Mouse (Mus musculus): ENCODE measurements at regions not wholly inside any gene's neighbourhood (a gene's known extent, or its start where the extent isn't known, plus 50 kb on each side); places are given as distances from the start of the nearest gene placed in this dataset.
"Not testable (repeated sequence)": the region's sequence is repeated elsewhere in the genome, so short reads cannot be mapped to it uniquely, and the experiment has no call there.

DNA sequence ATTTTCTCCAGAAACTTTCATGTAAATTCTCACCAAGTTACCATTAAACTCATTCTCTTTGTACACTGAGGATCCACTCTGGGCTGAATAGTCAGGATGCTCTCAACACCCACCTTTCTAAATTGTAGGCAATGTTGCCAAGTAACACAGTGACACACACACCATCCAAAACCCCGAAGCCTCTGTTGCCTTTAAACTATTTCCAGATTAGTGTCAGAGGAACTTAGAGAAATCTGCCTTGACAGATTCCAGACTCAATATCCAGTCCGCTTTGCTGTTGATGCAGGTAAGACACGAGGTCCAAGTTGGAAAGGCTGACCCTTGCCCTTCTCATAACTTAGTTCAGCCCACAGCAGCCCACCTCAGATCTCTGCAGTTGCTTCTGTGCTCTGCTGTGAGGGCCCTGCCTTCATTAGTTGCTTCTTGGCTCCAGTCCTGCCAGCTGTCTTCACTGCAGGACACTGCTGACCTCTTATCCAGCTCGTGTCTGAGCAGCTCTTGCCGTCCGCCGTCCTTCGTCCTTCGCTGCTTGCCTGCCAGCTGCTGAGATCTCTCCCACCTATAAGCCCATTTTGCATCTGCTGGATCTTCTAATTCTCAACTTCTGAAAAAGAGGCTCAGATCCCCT, 306.4 kb upstream of the Tbl1xr1 start:
- ATAC-seq (ENCODE audit: extremely low read depth, insufficient number of reproducible peaks, low FRiP score, poor library complexity, severe bottlenecking), result no peak

GRCm38 (mm10) chr3:21771752-21772298, 304.6 kb upstream of the Tbl1xr1 start:
- ATAC-seq (ENCODE audit: extremely low read depth, insufficient number of reproducible peaks, low FRiP score, poor library complexity, severe bottlenecking), result no peak

DNA sequence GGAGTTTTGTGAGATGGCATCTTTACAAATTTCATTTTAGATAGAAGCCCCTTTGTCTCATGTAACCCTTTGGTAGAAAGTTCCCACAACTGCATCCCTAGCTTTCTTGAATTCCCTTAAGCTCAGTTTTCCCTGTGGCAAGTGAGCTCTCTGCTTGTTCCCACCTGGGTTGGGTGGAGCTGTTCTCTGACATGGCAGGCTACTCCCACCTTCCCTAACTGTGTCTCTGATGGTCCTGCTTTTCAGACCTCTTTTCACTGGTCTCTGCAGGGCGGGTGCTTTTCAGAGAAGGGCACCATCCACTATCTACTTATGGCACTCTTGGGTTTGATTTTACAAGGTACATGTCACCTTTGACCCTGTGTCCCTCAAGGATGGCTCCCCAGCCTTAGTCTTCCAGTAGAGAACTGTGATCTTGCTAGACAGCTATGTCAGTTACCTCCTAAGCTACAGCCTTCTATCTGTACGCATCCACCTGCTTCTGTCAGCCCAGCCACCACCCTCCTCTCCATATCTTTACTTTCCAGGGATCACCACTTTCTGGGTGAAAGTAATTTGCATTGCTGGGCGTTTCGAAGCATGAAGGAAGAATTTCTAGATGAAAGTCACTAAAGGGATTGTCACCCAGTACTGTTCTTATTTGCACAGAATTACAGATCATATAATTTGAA, 302.1 kb upstream of the Tbl1xr1 start:
- no peak for ATAC-seq (ENCODE audit: extremely low read depth, insufficient number of reproducible peaks, low FRiP score, poor library complexity, severe bottlenecking)

GRCm38 (mm10) chr3:21778789-21779188, 297.7 kb upstream of the Tbl1xr1 start:
- no peak for ATAC-seq (ENCODE audit: extremely low read depth, insufficient number of reproducible peaks, low FRiP score, poor library complexity, severe bottlenecking)

DNA sequence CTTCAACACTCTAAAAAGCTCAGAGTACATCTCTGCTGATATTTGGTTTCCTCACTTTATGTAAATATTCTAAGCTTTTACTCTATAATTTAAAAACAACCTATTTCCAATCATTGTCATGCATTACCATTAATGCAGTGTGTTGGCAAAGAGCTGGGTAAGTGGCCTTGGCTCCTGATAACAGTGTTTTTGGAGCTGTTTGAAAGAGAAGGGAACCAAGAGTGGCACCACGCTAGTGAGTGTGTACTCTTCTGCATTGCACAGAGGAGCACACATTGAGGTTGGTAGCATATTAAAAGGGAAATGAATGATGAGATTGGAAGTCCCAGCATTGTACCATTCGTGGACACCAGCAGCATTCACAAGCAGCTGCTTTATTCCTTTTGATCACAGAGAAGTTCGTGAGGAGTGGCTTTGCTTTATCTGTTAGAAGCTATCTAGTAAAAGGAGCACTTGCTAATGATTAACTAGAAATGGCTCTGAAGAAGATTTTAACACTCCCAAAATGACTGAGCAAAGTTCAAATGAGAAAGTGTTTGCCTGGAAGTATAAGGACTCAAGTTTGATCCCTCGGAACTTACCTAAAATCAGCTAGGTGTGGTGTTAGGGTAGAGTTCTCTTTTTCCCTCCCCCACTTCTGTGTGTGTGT, 284.3 kb upstream of the Tbl1xr1 start:
- no peak for ATAC-seq (ENCODE audit: extremely low read depth, insufficient number of reproducible peaks, low FRiP score, poor library complexity, severe bottlenecking)

DNA sequence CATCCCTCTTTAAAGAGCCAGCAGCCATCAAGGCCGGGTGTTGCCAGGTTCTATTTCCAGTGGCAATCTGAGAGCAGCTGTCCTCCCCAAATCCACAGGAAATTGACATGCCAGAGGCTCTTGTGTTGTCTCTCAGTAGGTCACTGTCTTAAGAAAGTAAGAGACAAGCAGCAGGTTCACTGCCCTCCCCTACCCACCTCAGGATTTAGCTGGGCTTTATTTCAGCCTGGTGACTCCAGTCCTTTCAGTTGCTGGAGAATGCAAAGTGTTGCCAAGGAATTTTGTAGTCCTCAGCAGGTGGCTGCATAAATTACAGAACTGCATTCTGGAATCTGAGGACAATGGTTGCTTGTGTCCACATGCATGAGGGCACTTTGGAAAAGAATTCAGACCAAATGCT, 278.3 kb upstream of the Tbl1xr1 start:
- ATAC-seq (ENCODE audit: extremely low read depth, insufficient number of reproducible peaks, low FRiP score, poor library complexity, severe bottlenecking), result no peak

- ATAC-seq (ENCODE audit: extremely low read depth, insufficient number of reproducible peaks, low FRiP score, poor library complexity, severe bottlenecking), result not testable (repeated sequence)
Measured at GRCm38 (mm10) chr3:21803886-21804285, 272.6 kb upstream of the Tbl1xr1 start.

- peak; percentile 79 for ATAC-seq (ENCODE audit: extremely low read depth, insufficient number of reproducible peaks, low FRiP score, poor library complexity, severe bottlenecking)
Measured at GRCm38 (mm10) chr3:21806494-21807157, 269.8 kb upstream of the Tbl1xr1 start.

- ATAC-seq (ENCODE audit: extremely low read depth, insufficient number of reproducible peaks, low FRiP score, poor library complexity, severe bottlenecking), result peak; percentile 66
Measured at GRCm38 (mm10) chr3:21808539-21808938, 267.9 kb upstream of the Tbl1xr1 start.

DNA sequence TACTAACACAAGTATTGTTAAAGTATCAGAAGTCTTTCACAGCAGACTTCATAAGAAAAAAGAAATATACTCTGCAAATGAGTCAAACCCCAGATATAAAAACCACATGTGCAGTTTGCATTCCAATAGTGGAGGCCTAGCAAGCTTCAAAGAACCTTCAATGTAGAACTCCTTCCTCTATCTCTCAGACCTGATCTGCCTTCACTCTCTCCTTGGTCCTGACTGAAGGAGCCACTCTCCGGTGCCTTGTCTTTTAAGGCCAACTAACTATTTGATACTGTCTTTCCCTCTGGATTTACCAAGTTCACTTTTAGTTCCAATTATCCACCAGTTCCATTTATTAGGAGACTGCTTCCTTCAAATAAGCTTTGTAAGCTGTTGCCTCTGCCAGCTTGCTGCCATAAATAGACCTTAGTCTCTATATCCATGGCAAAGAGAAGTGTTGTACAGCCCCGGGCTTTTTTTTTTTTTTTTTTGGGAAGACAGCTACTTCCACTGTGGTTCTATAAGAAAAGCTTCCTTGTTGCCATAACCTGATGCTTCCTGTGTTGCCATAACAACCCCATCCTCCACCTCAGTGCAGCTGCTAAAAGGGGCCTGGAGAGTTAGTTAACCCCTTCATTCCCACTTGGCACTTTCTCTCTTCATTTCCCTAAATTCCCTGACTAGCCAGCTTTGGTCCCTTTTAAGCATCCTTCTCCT, 266.5 kb upstream of the Tbl1xr1 start:
- ATAC-seq (ENCODE audit: extremely low read depth, insufficient number of reproducible peaks, low FRiP score, poor library complexity, severe bottlenecking), result no peak

- no peak for ATAC-seq (ENCODE audit: extremely low read depth, insufficient number of reproducible peaks, low FRiP score, poor library complexity, severe bottlenecking)
Measured at GRCm38 (mm10) chr3:21813401-21813800, 263.1 kb upstream of the Tbl1xr1 start.

- no peak for ATAC-seq (ENCODE audit: extremely low read depth, insufficient number of reproducible peaks, low FRiP score, poor library complexity, severe bottlenecking)
Measured at GRCm38 (mm10) chr3:21816968-21817858, 259.2 kb upstream of the Tbl1xr1 start.

DNA sequence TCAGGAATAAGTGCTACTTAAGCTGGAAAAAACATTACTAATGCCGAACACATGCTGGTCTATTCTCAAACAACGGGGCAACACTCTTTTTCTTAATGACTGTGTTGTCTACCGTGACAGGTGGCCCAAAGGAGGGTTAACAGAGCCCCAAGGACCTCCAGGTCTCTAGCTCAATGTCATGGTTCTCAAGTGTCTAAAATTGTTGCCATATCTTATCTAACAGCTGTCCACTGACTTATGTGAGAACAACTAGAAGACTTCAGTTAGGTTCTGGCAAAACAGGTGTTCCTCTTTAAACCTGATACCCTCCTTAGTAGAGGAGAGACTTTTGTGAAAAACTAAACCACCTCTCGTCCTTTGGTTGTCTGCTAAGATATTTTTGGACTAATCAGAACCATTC, 257.4 kb upstream of the Tbl1xr1 start:
- no peak for ATAC-seq (ENCODE audit: extremely low read depth, insufficient number of reproducible peaks, low FRiP score, poor library complexity, severe bottlenecking)

GRCm38 (mm10) chr3:21820051-21820598, 256.3 kb upstream of the Tbl1xr1 start:
- ATAC-seq (ENCODE audit: extremely low read depth, insufficient number of reproducible peaks, low FRiP score, poor library complexity, severe bottlenecking), result no peak

- no peak for ATAC-seq (ENCODE audit: extremely low read depth, insufficient number of reproducible peaks, low FRiP score, poor library complexity, severe bottlenecking)
Measured at GRCm38 (mm10) chr3:21822675-21823074, 253.8 kb upstream of the Tbl1xr1 start.

DNA sequence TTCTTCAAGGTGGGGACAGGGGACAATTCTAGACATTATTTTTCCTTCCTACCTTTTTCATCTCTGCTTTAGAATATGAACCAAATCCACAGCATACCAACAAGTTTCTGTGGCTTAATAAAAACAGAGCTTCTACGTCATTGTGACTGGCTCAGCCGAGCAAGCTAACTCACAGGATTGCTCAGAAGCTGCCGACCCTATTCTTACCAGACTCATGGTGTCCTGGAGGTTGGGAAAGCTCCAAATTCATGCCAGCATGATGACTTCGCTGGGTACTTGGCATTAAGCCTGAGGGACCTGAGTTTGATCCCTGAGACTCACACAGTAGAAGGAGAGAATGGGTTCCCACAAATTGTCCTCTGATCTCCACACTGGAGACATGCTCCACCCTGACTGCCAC, 253.1 kb upstream of the Tbl1xr1 start:
- no peak for ATAC-seq (ENCODE audit: extremely low read depth, insufficient number of reproducible peaks, low FRiP score, poor library complexity, severe bottlenecking)

- no peak for ATAC-seq (ENCODE audit: extremely low read depth, insufficient number of reproducible peaks, low FRiP score, poor library complexity, severe bottlenecking)
Measured at GRCm38 (mm10) chr3:21824101-21824880, 252.2 kb upstream of the Tbl1xr1 start.

All from neutrophil, adult 5-6 weeks (primary cell).